Mouse (Mus musculus) embryonic fibroblast, embryonic 13.5 days (primary cell): ENCODE measurements around the gene Mphosph9.

Experiments used
- CTCF ChIP-seq: IDR thresholded peaks from 2 replicates; pipeline ENCODE4 v1.5.1; 2011; ENCODE audit warnings: mild to moderate bottlenecking, control low read depth, low read length, moderate library complexity, borderline replicate concordance; ENCODE audit not compliant: insufficient read depth
- POLR2A ChIP-seq: IDR thresholded peaks from 2 replicates; pipeline ENCODE4 v1.6.1; 2011; ENCODE audit warnings: low read depth, mild to moderate bottlenecking, control low read depth, low read length, moderate library complexity

DNA sequence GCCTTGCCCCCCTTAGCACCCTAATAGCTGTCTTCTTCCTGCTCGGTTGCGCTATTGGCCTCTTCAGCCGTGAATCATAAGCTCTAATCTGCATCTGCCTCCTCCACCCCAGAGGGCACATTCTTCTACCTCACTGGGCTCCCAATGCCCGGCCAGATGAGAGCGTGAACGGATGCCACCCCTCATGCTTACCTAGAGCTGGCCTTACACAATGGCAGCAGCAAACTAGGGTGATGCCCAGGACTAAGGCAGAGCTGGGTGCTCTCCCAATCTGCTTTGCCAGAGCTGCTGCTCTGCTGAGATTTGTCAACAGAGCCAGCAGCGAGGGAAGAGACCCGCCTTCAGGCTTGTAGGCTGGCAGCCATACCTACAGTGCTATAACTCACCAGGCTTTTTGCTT, 119.7 kb downstream of the Mphosph9 start:
- TF ChIP-seq POLR2A (no peak), CTCF (no peak)
